Mouse (Mus musculus) urinary bladder, postnatal 10 days (tissue): ENCODE results near the gene Hspg2.

ENCODE experiments used
- DNase-seq: peaks from one replicate; pipeline ENCODE4 v3.0.0; 2022; ENCODE audit warnings: low spot score

The Hspg2 gene

DNA sequence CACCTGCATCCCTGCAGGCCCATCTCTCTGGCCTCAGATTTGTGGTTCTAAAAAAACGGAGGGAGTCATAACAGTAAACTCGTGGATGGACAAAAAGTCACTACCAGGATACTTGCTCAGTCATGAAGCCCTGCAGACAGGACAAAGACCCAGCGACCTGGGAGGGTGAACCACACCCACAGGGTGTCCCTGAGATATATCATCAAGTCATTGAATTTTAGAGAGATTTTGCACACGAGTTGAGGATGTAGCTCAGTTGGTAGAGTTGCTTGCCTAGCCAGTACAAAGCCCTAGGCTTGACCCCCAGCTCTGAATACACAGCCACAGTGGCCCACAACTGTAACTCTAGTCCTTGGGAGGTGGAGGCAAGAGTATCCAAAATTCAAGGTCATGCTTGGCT lies 7.4 kb upstream of the Hspg2 start:
- no peak for DNase-seq

GRCm38 (mm10) chr4:137461981-137462690 lies 6.4 kb upstream of the Hspg2 start:
- no peak for DNase-seq

DNA sequence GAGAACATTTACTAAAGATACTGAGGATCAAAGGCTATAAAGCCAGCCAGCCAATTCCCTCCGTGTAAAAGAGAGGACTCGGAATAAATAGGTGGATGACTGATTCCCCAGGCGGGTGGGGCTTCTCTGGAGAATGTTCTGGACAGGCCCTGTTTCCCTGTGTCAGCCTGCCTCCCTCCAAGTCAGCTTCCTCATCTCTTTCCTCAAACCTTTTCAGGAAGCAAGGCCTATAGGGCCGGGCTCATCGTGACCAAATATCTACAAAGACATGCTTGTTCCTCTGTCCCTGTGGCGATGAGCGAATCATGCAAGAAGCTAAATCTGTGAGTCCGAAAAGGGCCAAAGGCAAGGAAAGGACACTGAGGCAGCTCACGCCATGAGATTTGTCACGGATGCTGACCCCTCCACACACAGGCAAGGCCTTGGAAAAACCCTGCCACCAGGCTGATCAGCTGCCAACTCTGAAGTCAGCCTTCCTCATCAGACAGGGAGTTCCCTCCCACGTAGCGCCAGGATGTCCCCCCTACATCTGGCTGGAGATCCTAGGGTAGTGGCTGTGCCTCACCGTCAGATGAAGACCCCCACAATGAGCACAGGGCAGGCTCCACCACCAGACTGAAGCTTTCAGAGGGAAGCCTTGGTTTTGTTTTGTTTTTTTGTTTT lies 3.3 kb upstream of the Hspg2 start:
- no peak for DNase-seq

DNA sequence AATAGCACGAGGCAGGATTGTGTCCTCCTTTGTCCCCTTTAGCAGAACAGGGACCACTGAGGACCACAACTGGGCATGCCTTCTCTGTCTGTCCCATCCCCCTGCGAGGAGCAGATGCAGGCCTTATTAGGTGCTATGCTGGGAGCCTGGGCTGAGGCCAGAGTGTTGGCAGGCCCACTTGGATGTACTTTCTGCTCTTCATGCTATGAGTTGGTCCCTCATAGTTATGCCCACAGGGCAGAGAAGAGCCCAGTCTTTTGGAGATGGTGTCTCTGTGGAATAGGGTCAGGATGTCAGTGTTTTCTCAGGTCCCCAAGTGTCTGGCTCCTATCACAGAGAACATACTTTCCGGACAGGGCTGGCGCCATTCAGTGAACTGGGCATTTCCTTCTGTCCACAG lies 1.6 kb upstream of the Hspg2 start:
- DNase-seq, result no peak

DNA sequence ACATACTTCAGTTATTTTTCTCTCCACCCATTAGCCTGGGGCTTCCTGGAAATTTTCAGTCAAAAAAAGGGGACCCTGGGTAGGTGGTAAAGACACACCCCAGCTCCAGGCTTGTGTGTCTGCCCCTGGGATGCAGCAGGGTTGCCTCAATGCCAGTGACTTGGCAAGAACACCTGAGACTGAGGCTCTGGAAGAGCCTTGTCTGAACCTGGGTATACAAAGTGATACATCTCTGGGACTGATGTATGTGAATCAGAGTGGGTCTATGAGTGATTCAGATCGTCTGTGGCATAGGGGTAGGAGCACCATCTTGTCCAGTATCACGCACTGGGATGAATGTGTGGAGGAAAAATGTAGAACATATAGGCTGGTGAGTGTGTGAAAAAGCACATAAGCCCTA lies 1.0 kb upstream of the Hspg2 start:
- DNase-seq, result no peak

DNA sequence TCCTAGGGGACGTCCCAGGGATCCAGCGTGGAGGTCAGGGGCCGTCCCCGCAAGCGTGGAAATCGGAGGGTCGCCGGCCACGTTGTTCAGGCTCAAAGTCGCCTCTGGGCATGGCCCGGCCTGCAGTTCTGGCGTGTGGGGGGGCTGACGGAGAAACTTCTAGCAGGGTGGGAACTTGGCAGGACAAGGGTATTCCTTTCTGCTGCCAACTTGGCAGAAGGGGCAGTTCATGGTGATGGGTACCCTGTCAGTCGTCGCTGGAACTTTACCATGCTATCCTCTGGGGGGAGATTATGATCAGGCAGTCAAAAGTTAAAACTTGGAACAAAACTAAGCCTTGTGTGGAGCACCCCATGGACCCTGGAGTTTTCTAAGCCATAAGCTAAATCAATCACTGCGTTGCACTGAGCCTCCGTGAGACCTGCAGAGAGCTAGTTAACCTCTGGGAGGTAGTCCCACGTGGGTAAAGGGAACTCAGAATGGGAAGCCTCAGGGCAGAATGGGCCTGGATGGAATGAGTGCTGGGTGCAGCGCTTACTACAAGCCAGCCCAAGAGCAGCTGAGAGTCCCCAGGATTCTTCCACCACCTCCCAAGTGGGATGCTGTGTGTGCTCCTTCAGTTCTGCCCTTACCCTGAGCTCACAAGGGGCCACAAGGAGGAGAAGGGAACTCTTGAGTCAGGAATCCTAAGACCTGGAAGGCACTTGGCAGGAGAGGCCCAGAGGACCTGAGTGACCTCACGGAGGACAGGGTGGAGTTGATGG lies 694 bp downstream of the Hspg2 start:
- no peak for DNase-seq

DNA sequence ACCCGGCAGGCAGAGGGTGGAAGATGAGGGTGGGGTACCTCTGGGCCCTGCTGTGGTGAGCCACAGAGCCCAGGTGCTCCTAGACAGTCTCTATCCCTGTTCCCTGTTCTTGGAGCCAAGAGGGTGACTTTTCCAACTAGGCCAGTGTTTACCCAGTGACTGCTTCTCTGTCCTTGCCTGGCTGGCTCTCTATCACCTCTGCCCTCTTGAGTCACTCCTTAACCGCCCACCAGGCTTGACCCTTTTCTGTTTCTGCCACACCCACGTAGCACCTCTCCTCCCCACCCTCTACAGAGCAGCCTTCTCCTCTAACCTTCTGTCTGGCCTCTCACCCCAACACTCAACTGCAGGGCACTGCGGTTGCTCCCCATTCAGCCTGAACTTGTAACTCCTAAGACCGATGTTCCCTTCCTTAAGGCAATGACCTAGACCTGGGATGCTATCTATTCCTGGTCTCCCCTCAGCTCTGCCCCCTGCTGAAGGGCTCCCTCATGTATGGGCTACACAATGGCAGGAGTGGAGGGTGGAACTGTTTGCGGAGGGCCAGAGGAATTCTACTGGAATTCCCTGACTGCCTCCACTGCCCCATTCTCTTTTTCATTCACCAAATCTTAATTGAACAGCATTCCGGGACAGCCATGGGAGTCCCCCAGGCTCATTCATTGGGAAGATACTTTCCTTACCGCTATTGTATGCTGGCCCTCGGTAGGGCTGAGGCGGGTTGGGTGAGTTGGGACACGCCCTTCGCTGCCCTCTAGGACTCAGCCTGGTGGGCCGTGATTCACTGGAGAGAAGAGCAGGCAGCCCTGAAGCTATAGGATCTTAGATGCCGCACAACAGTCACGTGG lies 1.5 kb downstream of the Hspg2 start:
- no peak for DNase-seq

DNA sequence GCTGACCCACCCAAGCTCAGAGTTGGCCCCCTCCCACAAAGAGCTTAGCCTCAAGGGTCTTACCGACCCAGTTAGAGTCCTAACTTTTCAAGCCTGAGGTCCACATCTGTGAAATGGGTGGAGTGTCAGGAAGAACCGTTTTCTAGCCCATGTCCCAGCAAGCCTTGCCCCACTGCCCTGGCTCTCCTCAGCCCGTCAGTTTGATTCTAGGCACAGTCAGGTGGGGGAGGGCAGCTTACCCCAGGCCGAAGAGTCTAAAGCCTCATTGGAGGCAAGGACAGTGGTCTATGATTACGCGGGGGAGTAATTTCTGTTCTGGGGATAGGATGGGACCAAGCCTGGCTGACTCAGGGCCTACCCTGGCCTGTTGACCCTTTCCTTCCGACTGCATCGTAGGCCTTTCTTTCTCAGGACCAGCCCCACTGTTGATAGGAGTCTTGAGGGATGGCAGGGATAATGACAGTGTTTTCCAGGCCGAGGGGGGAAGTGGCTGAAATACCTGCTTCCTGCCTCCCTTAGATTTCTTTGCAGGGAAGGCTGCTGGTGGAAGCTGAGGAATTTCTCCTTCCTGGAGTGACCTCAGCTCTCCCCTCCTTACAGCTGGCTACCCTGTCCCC lies 2.2 kb downstream of the Hspg2 start:
- DNase-seq, result no peak

- DNase-seq, result no peak
Observed at GRCm38 (mm10) chr4:137471326-137471725, 2.8 kb downstream of the Hspg2 start.

DNA sequence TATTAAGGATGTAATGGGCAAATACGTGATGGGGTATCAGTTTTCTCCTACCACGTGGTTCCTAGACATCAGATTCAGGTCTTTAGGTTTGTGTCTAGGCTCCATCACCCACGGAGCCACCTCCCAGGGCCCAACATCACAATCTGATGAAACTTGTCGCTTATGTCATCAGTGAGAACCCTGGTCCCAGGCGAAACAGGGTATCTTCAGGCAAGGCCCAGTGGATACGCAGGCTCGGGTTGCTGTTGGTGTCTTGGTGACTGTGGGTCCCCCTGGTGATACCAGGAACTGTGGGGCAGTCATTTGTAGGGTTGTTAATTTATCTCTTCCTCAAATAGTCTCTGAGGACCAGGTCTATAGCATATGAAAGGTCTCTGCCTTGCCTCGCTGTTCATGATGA lies 4.7 kb downstream of the Hspg2 start:
- DNase-seq, result no peak

DNA sequence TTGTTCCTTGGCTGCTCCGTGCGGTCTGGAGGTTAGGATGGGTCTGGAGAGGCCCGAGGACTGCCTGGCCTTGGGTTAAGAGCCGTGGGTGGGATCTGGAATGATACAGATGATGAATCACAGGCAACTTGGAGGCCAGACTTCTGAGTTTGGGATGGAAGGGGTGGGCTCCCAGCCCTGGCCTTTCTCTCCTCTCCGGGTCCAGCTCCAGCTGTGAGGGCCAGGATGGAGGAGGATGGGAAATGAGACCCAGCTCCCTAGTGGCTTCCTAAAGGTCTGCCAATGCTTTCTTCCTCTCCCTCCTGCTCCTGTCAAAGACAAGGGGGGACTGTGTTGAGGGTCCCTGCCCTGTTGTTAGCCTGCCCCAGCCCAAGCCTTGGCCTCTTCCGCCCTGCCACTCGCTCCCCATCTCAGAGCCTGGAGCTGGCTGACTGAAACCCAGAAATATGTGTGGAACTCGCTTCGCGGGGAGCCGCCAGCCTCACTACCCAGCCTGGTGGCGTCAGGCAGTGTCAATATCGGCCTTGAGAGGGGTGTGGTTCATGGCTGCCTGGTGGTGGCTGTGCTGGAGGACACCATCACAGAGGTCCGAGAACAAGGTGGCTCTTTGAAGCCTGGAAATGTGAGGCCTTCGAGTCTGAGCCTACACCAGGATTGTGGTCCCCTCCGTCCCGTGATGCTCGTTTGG lies 5.3 kb downstream of the Hspg2 start:
- DNase-seq, result no peak

- no peak for DNase-seq
Observed at GRCm38 (mm10) chr4:137474694-137475093, 6.1 kb downstream of the Hspg2 start.

DNA sequence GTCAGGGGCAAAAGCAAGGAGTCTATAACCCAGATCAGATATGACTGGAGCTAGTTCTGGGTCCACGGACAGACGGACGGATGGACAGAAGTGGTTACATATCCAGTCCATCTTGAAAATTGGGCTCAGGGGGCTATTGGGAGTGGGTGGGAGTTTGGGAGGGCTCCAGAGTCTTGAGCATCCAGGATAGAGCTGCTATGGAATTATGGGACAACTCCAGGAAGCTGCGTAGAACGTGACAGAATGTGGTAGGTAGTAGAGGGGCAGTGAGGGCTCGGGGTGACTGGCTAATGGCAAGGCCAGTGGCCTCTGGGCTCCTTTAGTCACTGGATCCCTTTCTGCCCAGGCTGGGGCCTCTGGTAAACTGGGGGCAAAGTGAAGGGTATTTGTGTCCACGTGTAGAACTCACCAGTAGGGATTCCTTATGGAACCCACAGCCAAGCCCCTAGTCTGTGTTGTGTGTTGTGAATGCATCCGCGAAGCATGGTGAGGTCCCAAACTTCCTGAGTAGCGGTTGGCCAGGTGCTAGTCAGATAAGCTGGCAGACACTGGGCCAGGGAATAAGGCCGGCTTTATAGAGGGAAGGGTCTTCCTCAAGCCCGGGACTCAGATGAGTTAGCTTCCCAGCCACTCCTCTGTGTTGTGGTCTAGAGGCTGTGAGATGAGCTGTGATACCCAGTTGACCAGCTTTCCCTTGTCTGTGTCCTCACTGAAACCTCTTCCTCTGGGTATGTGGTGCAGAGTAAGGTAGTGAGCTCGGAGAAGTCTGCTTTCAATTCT lies 6.9 kb downstream of the Hspg2 start:
- DNase-seq, result no peak

GRCm38 (mm10) chr4:137476065-137476760 lies 7.6 kb downstream of the Hspg2 start:
- DNase-seq, result no peak

- no peak for DNase-seq
Observed at GRCm38 (mm10) chr4:137476761-137477237, 8.2 kb downstream of the Hspg2 start.

DNA sequence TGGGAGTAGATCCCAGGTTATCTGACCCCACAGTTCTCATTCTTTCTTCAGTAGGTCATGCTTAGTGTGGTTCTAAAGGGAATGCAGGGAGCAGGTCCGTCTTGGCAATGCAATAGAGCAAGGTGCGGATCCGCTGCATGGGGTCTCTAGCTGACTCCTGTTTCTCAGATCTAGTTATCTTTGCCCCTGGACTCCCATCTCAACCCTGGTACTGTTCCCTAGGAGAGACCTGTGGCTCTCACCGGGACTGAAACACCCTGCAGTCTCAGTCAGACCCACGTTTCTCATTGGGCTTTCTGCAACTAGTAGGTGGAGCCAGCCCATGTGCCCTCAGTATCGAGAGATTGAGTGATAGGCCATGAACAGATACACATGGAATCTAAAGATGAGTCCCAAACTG lies 9.0 kb downstream of the Hspg2 start:
- no peak for DNase-seq

- DNase-seq, result no peak
Observed at GRCm38 (mm10) chr4:137478306-137478705, 9.7 kb downstream of the Hspg2 start.

- DNase-seq, result no peak
Observed at GRCm38 (mm10) chr4:137479757-137480156, 11.2 kb downstream of the Hspg2 start.

GRCm38 (mm10) chr4:137480191-137480992 lies 11.8 kb downstream of the Hspg2 start:
- no peak for DNase-seq
